Mouse (Mus musculus) liver, adult 2 months (tissue): Measurements from ENCODE around the gene 4933406M09Rik. TPM values are rescaled to one million over a fixed set of nuclear protein-coding genes. Genes with fewer than 3 reads are reported as not detected.

ENCODE experiments used
- DNase-seq: peaks from one replicate; pipeline ENCODE4 v3.0.0-alpha.2; 2011; ENCODE audit warnings: low read depth, low spot score; ENCODE audit errors: extremely low read depth
- H3K27ac ChIP-seq: fragments of 200-500 bp; replicated peaks from 2 replicates; pipeline ENCODE4 v1.5.1; 2012; ENCODE audit warnings: low read depth, mild to moderate bottlenecking, control low read depth, inconsistent platforms, low read length; ENCODE audit not compliant: insufficient read depth
- H3K27me3 ChIP-seq: fragments of 200-500 bp; 2 replicates; pipeline ENCODE4 v1.6.1; 2012; ENCODE audit warnings: mild to moderate bottlenecking, moderate library complexity, low read length, inconsistent platforms; ENCODE audit not compliant: control insufficient read depth, insufficient read depth
- H3K36me3 ChIP-seq: fragments of 200-500 bp; 2 replicates; pipeline ENCODE4 v1.6.1; 2012; ENCODE audit warnings: low read length, inconsistent platforms; ENCODE audit not compliant: control insufficient read depth, insufficient read depth
- H3K4me1 ChIP-seq: fragments of 200-500 bp; 2 replicates; pipeline ENCODE4 v1.6.1; 2011; ENCODE audit warnings: low read length; ENCODE audit not compliant: control insufficient read depth, insufficient read depth
- H3K4me3 ChIP-seq: fragments of 200-500 bp; 2 replicates; pipeline ENCODE4 v1.5.1; 2011; ENCODE audit warnings: low read depth, mild to moderate bottlenecking, control low read depth, low read length, moderate library complexity; ENCODE audit not compliant: insufficient read depth
- H3K79me2 ChIP-seq: fragments of 200-500 bp; 2 replicates; pipeline ENCODE4 v1.6.1; 2012; ENCODE audit warnings: inconsistent platforms, mild to moderate bottlenecking, low read length, moderate library complexity; ENCODE audit not compliant: control insufficient read depth, insufficient read depth
- H3K9ac ChIP-seq: fragments of 200-500 bp; 2 replicates; pipeline ENCODE4 v1.6.1; 2012; ENCODE audit warnings: low read depth, mild to moderate bottlenecking, control low read depth, inconsistent platforms, low read length
- CTCF ChIP-seq: fragments of 200-500 bp; IDR thresholded peaks from 2 replicates; pipeline ENCODE4 v1.5.1; 2011; ENCODE audit warnings: low read depth, low read length, control low read depth
- POLR2A ChIP-seq: fragments of 200-500 bp; IDR thresholded peaks from 2 replicates; pipeline ENCODE4 v1.6.1; 2011; ENCODE audit warnings: low read length, control low read depth; ENCODE audit not compliant: insufficient read depth; ENCODE audit errors: extremely low read depth
- WGBS: fragments of 180-500 bp; shearing (Covaris S2); methylation state at CpG from one replicate; pipeline ENCODE4 v1.1.7; 2018; 5-methylcytosine and 5-hydroxymethylcytosine counted together
- polyA plus RNA-seq: library from polyadenylated mRNA; depleted of rRNA; stranded (reverse); fragments of >200 nt; gene quantifications from 2 replicates; pipeline ENCODE4 v1.2.3, GENCODE M21; 2012; rRNA removed
- total RNA-seq: library from RNA; depleted of rRNA; stranded (reverse); fragments of >200 nt; gene quantifications from 2 replicates; pipeline ENCODE4 v1.2.3, GENCODE M21; 2014; rRNA removed

Gene 4933406M09Rik
- total RNA-seq (not detected in 2 replicates), polyA plus RNA-seq (not detected in 2 replicates)

- Histone ChIP-seq H3K79me2 (no peaks in the 10 kb centered on the region), H3K4me3 (no peak within 1 kb of the TSS), H3K36me3 (no peaks in the 10 kb centered on the region), H3K27me3 (0 out of 2 replicates have a peak, but pooled peaks cover 3% of the 10 kb centered on the region), H3K4me1 (peaks cover 4% of the 10 kb centered on the region; the same call in 1 of the 2 replicates), H3K27ac (no peak within 1 kb of the TSS), H3K9ac (no peak within 1 kb of the TSS)
- no peak for TF ChIP-seq POLR2A
- TF ChIP-seq CTCF = no peak
- WGBS = 97% methylated on average over 1 of the region's 1 CpGs
- no peak for DNase-seq
Measured at GRCm38 (mm10) chr1:134385666-134386065, at the start of gene 4933406M09Rik. TSS of gene 4933406M09Rik (plus strand) at chr1:134385940.

- H3K79me2 ChIP-seq = no peaks in the 10 kb centered on the region
- H3K27me3 ChIP-seq = no peaks in the 10 kb centered on the region
- WGBS = 78% methylated on average over 11 of the region's 11 CpGs
- no peaks in the 10 kb centered on the region for H3K4me1 ChIP-seq
- no peak overlapping the region for H3K27ac ChIP-seq
- no peak for TF ChIP-seq POLR2A
- TF ChIP-seq CTCF = no peak
- no peak for DNase-seq
- H3K36me3 ChIP-seq = no peaks in the 10 kb centered on the region
- no peak overlapping the region for H3K4me3 ChIP-seq
- H3K9ac ChIP-seq = no peak overlapping the region
Measured at GRCm38 (mm10) chr1:134336958-134337710, 48.6 kb upstream of the 4933406M09Rik start.

- H3K9ac ChIP-seq = no peak overlapping the region
- no peak overlapping the region for H3K4me3 ChIP-seq
- H3K27me3 ChIP-seq = no peaks in the 10 kb centered on the region
- H3K79me2 ChIP-seq = no peaks in the 10 kb centered on the region
- TF ChIP-seq CTCF = no peak
- TF ChIP-seq POLR2A = no peak
- DNase-seq = no peak
- 95% methylated on average over 7 of the region's 7 CpGs for WGBS
- H3K4me1 ChIP-seq = no peaks in the 10 kb centered on the region
- no peak overlapping the region for H3K27ac ChIP-seq
- no peaks in the 10 kb centered on the region for H3K36me3 ChIP-seq
Measured at GRCm38 (mm10) chr1:134339162-134339561, 46.6 kb upstream of the 4933406M09Rik start.

- H3K79me2 ChIP-seq = no peaks in the 10 kb centered on the region
- H3K36me3 ChIP-seq = no peaks in the 10 kb centered on the region
- 76% methylated on average over 18 of the region's 18 CpGs for WGBS
- no peak for TF ChIP-seq POLR2A
- no peak for TF ChIP-seq CTCF
- no peak overlapping the region for H3K4me3 ChIP-seq
- no peak overlapping the region for H3K27ac ChIP-seq
- no peaks in the 10 kb centered on the region for H3K27me3 ChIP-seq
- H3K9ac ChIP-seq = no peak overlapping the region
- DNase-seq = peak; percentile 58
- peaks cover 4% of the 10 kb centered on the region; the same call in 1 of the 2 replicates for H3K4me1 ChIP-seq
Measured at GRCm38 (mm10) chr1:134339757-134340619, 45.8 kb upstream of the 4933406M09Rik start.

GRCm38 (mm10) chr1:134341641-134342277 lies 44.0 kb upstream of the 4933406M09Rik start:
- H3K9ac ChIP-seq = no peak overlapping the region
- H3K36me3 ChIP-seq = peaks cover 12% of the 10 kb centered on the region
- no peak overlapping the region for H3K4me3 ChIP-seq
- no peaks in the 10 kb centered on the region for H3K27me3 ChIP-seq
- TF ChIP-seq CTCF = no peak
- no peak for TF ChIP-seq POLR2A
- no peak overlapping the region for H3K27ac ChIP-seq
- no peaks in the 10 kb centered on the region for H3K79me2 ChIP-seq
- H3K4me1 ChIP-seq = peaks cover 4% of the 10 kb centered on the region; the same call in 1 of the 2 replicates
- WGBS = 88% methylated on average over 5 of the region's 5 CpGs
- DNase-seq = no peak
